ENCODE assay signal across 17 mouse cellular contexts in the genomic region with DNA sequence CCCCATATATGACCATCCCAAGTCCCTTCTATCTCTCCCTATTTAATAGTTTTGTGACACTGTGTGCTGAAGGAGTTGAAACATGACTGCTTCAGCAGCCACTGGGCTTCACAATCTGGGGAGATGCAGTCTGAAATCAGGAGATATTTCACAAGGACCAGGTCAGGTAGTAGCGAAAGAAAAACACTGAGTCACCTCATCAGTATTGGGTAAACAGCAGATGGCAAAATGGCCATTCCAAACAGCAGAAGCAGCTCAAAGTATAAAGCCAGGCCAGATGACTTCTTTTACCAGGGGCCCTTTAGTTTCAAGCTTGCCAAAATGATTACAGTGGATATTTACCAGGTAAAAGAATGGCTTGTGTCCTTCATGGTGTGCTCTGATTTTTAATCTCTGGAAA.
"Had no signal": no experiment of that assay in that cellular context is flagged by ENCODE, and none has a peak within 500 bp of the region (broad histone marks: within the 10 kb centered on the region; RNA-seq: fewer than 3 reads in every experiment).

No protein-coding gene starts in this region.

- DNase-seq: lung, adult 2 months; lung, postnatal 14 days; lung, postnatal 36 days; right cerebral cortex, postnatal 14 days; thymus, adult 2 months; thymus, postnatal 25 days had no signal

- H3K36me3 ChIP-seq: lung, embryonic 15.5 days; midbrain, embryonic 13.5 days; midbrain, embryonic 15.5 days; neural tube, embryonic 12.5 days; stomach, embryonic 15.5 days had no signal

- ATAC-seq: lung, postnatal 0 days; midbrain, embryonic 13.5 days; midbrain, embryonic 15.5 days had no signal

- H3K27ac ChIP-seq: liver, embryonic 14.5 days; lung, embryonic 15.5 days; macrophage; midbrain, embryonic 13.5 days; midbrain, embryonic 15.5 days; neural tube, embryonic 12.5 days; stomach, embryonic 15.5 days; stomach, postnatal 0 days had no signal

- H3K4me2 ChIP-seq: lung, embryonic 15.5 days; midbrain, embryonic 11.5 days; midbrain, embryonic 13.5 days; midbrain, embryonic 15.5 days; neural tube, embryonic 12.5 days; stomach, embryonic 15.5 days had no signal

- H3K4me1 ChIP-seq: megakaryocyte, embryonic 14.5 days; stomach, embryonic 15.5 days had no signal

- H3K27me3 ChIP-seq: lung, embryonic 15.5 days; megakaryocyte, embryonic 14.5 days; midbrain, embryonic 13.5 days; midbrain, embryonic 15.5 days; neural tube, embryonic 12.5 days; stomach, embryonic 15.5 days had no signal

- H3K9ac ChIP-seq: liver, embryonic 14.5 days; lung, embryonic 15.5 days; midbrain, embryonic 13.5 days; midbrain, embryonic 15.5 days; neural tube, embryonic 12.5 days; stomach, embryonic 15.5 days had no signal

- H3K4me3 ChIP-seq: lung, embryonic 15.5 days; megakaryocyte, embryonic 14.5 days; midbrain, embryonic 13.5 days; midbrain, embryonic 15.5 days; neural tube, embryonic 12.5 days; stomach, embryonic 15.5 days had no signal

- H3K9me3 ChIP-seq: lung, embryonic 15.5 days; midbrain, embryonic 13.5 days; midbrain, embryonic 15.5 days; neural tube, embryonic 12.5 days; stomach, embryonic 15.5 days had no signal
